Mouse (Mus musculus): ENCODE results near the gene Tspan13. TPM values are rescaled to one million over a fixed set of nuclear protein-coding genes. Genes with fewer than 3 reads are reported as not detected.

The Tspan13 gene
- total RNA-seq, 4 experiments from 2014 or later: 34.4 to 50.7 (median 42.6) TPM

- no peak for DNase-seq (ENCODE audit: low spot score)
Observed at GRCm38 (mm10) chr12:35979625-35980024, 62.7 kb downstream of the Tspan13 start.

DNA sequence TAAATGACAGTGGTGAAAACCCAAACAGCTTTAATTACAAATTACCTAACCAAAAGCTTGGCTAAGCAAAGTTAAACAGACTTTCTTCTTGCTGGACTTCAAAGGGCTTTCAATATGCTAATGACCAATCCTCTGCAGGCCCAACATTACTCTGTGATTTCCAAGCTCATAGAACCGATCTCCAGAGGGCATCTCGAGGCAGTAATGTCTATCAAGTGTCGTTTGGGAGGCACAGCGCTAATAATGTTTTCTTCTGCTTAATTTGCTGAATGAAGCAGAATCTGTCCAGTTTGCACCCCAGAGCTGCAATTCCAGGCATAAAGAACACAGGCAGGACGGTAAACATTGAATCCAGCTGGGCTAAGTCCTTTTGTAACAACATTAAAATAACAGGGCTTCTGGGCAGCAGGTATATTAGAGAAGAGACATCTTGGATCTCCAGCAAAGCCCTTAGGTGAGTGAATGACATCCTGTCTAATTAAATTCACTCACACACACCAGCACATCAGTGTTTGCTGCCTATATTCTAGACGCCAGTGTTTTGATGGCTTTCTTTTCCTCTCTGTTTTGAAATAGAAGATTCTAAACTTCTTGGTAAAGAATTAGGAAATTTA, 64.6 kb downstream of the Tspan13 start:
- no peak for DNase-seq (ENCODE audit: low spot score)

GRCm38 (mm10) chr12:35975898-35976297, 66.4 kb downstream of the Tspan13 start:
- DNase-seq (ENCODE audit: low spot score): no peak

GRCm38 (mm10) chr12:35966768-35967141, 75.5 kb downstream of the Tspan13 start:
- DNase-seq (ENCODE audit: low spot score): no peak

DNA sequence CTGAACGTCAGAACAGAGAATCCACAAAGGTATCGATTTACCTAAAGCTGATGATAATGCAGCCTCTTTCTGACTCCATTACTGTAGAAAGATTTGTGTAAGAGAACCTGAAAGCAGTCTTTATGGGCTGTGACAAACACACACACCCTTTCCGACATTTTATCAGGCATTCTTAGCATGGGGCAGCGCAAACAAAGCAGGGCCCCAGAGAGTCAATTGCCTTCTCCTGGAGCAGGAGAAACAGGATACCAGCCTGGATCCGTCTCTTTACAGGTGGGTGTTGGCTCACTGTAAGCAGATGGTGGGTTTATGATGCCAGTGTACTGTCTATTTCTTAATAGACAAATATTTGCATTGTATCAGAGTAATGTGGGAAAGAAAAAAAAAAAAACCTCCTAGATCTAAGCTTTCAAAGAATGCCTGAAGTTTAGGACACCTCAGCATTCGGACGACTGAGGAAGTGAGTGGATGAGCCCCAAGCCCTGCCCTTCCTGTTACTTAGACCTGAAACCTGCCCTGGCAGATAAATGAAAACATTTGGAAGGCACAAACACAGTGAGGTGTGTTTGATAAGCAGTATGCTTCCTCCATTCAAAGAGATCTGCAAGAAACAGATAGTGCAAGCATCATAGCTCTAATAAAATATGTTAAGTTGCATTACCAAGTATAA, 76.1 kb downstream of the Tspan13 start:
- DNase-seq (ENCODE audit: low spot score): no peak

Other genes with a start within 250 kb of the Tspan13 start
- gene Agr3, start 116.9 kb downstream of the Tspan13 start, total RNA-seq (2022): not detected
- under 1 TPM in 1 of 4 experiments, not detected in 3; 0.60 TPM for gene Agr2, start 49.6 kb downstream of the Tspan13 start, total RNA-seq (2022)
- 10 to 100 TPM; 11.7 to 17.0 (median 14.3) TPM for gene Ankmy2, start 114.6 kb upstream of the Tspan13 start, total RNA-seq (2022)
- gene Bzw2, start 115.6 kb upstream of the Tspan13 start, total RNA-seq (2022): 100 to 1,000 TPM; 179 to 216 (median 198) TPM
- gene Lrrc72, start 210.9 kb upstream of the Tspan13 start, total RNA-seq (2022): not detected

All from heart, adult 8-10 months (tissue).